Mouse (Mus musculus): Measurements from ENCODE around the gene Fbln1. TPM values are rescaled to one million over a fixed set of nuclear protein-coding genes. Genes with fewer than 3 reads are reported as not detected.

Gene Fbln1
- polyA plus RNA-seq (2012) = 0.31 and 0.42 TPM in 2 replicates

DNA sequence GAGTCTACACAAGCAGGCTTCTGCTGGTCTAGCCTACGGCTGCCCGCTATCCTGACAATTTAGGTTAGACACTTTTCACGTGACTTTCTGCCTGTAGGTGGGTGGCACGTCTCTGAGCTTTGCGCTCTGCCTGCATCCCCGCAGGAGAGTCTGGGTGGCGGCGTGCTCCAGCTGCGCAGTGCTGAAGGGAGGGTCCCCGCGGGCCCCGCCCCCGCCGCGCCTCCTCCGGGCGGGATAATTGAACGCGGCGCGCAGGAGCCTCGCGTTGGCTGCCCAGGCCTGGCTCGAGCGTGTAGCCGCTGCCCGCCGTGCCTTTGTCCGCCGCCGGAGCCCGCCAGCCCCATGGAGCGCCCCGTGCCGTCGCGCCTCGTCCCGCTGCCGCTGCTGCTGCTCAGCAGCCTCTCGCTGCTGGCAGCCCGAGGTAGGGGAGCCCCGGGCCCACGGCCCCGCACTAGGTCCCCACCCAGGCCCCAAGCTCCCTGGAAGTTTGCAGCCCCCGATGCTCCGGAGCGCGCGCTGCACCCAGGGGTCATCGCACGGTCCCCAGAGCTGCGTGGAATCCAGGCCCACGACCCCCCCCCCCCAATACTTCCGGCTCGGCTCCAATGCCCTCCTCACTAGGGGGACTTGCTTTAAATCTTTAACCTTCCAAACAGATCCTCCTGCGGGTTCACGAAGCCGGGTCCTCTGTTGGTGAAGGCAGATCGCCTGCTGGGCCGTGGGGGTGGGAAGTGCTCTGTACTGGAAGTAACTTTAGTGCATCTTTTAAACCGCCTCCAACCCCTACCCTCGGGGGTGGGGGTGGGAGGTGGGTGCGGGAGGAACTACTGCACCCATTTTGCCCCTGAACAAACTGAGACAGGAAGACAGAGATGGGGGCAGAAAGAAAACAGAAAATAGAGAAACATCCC lies at the start of gene Fbln1:
Gene Fbln1 (plus strand): TSS at position 158 of the 911 bp plus-strand sequence.

DNA sequence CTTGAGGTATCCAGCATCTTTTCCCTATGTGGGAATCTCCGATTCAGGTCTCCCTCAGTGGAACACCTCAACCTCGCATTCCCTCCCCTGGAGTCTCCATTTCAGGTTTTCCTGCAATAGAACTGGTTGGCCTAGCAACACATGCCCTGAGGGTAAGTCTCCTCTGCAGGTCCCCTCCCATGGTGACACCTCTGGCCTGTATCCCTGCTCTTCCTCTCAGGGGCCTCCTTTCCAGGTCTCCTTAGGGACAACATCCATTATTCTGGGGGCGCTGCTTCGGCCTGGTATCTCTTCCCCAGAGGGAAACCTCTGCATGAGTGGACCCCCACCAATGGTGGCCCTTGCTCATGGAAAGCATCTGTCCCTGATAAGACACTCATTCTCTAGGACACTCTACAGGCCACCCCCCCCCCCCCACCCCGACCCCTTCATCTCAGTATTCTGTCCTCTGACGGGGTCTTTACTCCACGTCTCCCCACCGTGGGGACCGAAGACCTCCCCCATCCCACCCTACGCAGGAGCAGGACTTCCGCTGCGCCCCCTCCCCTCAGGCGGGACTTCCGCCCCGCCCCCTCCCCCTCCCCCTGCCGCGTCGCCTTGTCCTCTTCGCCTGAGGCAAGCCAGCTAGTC lies 130.0 kb downstream of the Fbln1 start, which contains the start of gene Atxn10:
Gene Atxn10 (plus strand): TSS at position 575 of the 630 bp plus-strand sequence.

Other genes with a start within 250 kb of the Fbln1 start
- gene 5031439G07Rik, start 217.4 kb upstream of the Fbln1 start, polyA plus RNA-seq (2012) = 41.5 and 46.0 TPM in 2 replicates
- not detected in 2 replicates for gene Upk3a, start 188.8 kb upstream of the Fbln1 start, polyA plus RNA-seq (2012)
- 4.5 and 5.6 TPM in 2 replicates for gene Fam118a, start 177.0 kb upstream of the Fbln1 start, polyA plus RNA-seq (2012)
- gene Smc1b, start 74.0 kb upstream of the Fbln1 start, polyA plus RNA-seq (2012) = 0.01 TPM in 1 of 2 replicates, not detected in the other
- not detected in 2 replicates for gene Ribc2, start 73.9 kb upstream of the Fbln1 start, polyA plus RNA-seq (2012)
- gene Atxn10, start 130.3 kb downstream of the Fbln1 start, polyA plus RNA-seq (2012) = 92.5 and 104 TPM in 2 replicates

Data from megakaryocyte-erythroid progenitor cell, adult 5 weeks (primary cell).